Mouse (Mus musculus) right cerebral cortex, adult 2 months (tissue): ENCODE data around the gene Cpsf6.

ENCODE experiments used
- DNase-seq, 2 experiments: peaks; one replicate each; pipeline ENCODE4 v3.0.0; 2021 to 2022; ENCODE audit warnings: low spot score in 2 of 2

Cpsf6 gene

GRCm38 (mm10) chr10:117379908-117380307 is at the start of gene Cpsf6:
Gene Cpsf6, minus strand, starts transcription at chr10:117380015.
- no peak for DNase-seq

GRCm38 (mm10) chr10:117426615-117426969 is 46.8 kb upstream of the Cpsf6 start:
- DNase-seq = no peak

DNA sequence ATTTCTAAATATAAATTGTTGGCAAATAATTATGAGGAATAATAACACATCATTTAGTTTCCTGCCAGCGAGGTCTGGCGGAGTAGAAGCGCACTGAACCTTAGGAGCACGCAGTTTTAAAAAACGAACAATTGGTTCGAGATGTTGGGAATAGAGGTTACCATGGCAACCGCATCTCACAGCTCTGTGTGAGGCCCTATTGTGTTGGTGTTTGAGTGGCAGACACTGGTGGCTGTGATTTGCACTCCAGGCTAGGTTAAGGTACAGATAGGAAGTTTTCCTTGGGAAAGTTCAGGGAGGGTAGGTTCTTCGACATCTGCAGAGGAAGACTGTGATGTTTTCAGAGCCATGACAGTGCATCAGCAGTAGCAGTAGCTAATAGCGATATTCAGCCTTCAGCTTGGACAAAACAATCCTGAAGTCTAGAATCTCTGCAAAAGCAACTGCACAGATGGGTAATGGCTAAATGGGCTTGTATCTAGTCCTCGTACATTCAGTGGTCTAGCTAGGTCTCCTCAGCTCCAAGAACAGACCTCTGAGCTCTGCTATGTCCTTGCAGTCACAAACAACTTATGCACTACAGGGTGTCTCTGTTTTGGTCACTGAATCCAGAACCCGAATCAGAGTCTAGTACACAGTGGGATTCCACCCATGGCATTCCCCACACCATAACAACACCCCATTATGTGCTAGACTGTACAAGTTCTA is 46.2 kb upstream of the Cpsf6 start:
- no peak for DNase-seq

GRCm38 (mm10) chr10:117425013-117425412 is 45.2 kb upstream of the Cpsf6 start:
- no peak for DNase-seq

DNA sequence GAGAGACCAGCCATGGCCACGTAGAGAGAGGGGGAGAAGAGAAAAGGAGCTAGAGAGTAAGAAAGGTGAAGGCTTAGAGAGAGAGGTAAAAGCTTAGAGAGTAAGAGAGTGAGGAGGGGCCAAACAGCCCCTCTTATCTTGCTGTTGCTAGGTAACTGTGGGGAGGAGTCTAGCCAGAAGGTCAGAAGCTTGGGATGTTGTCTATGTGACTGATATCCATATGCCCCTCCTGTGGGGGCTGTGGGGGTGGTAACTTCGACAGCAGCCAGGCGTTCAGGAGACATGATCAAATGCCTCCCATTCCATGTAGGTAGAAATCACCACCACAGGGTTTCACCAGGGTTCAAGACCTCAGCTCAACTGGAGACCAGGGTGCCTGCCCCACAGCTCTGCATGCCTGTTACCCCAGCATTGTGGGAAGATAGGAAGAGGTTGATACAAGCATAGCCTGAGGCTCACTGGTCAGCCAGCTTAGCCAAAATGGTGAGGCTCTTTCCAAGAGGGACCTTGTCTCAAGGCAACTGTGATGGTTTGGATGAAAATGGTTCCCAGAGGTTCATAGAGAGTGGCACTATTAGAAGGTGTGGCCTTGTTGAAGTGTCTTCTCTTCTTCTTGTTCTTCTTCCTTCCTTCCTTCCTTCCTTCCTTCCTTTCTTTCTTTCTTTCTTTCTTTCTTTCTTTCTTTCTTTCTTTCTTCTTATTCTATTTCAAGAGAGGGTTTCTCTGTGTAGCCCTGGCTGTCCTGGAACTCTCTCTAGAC is 44.5 kb upstream of the Cpsf6 start:
- no peak for DNase-seq

- no peak for DNase-seq
Observed at GRCm38 (mm10) chr10:117423025-117424002, 43.5 kb upstream of the Cpsf6 start.

DNA sequence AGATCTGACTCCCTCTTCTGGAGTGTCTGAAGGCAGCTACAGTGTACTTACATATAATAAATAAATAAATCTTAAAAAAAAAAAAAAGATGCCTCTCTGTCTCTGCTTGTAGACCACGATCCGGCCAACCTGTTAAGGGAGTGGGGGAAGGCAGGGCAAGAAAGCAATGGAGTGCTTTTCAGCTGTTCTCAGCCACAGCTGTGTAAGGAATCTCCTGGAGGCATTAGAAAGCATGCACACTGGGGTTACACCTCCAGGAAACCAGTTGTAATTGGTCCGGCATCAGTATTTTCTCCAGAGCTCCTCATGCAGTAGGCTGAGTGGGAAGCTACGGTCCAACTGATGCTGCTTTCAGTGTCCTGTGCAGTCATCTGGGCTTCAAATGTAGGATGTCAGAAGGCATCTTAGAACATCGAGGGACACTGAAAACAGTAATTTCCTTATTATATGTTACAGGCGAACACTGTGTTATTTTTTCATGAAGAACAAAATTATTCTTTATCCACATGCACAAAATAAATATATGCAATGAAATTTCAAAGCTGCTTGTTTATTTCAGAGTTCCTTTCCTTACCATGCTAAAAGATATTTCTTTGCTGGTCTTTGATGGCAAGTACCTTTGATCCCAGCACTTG is 42.5 kb upstream of the Cpsf6 start:
- DNase-seq = no peak

GRCm38 (mm10) chr10:117421283-117422107 is 41.7 kb upstream of the Cpsf6 start:
- no peak for DNase-seq

DNA sequence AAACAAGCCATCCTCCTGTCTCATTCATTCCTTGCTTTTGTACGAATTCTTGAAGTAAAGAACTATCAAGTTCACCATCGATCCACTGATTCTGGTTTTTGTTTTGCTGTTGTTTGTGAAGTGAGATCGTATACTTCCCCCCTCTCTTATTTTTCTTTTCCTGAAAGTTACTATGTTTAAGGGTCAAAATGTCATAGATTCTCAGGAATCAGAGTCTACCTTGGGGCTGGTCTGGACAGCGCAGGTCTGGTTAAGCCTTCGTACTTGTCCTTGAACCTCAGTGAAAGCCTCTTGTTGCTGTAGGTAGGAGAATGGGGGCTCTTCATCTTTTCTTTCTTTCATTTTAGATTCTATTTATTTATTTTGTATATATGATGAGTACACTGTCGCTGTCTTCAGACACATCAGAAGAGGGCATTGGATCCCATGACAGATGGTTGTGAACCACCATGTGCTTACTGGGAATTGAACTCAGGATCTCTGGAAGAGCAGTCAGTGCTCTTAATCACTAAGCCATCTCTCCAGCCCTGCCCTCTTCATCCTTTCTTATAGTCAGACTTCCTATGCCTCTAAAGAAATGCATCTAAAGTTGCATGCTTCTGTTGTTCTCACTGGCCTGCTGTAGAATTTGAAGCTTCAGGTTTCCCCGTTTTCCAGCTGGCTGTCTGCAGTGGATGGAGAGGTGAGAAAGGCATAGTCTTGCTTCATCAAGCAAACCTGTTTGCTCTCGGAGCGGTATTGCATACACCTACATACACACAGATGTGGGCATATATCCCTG is 40.9 kb upstream of the Cpsf6 start:
- DNase-seq = no peak

GRCm38 (mm10) chr10:117419577-117420290 is 39.9 kb upstream of the Cpsf6 start:
- no peak for DNase-seq

GRCm38 (mm10) chr10:117418668-117419237 is 38.9 kb upstream of the Cpsf6 start:
- DNase-seq = peak in 1 of 2 experiments; percentile 10

GRCm38 (mm10) chr10:117417772-117418667 is 38.2 kb upstream of the Cpsf6 start:
- peak; percentile 40 to 60 for DNase-seq

DNA sequence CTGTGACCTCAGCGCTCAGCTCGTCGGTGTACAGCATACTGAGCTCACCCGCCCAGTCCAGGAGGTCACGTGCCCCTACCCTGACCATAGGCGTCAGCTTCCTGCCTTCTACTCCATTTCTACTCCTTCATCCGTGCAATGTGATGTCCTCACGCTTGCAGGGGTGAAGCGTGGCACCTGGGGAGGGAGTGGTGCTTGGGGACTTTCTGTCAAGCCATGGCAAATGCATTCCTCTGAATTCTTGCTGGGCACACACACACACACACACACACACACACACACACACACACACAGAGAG is 37.6 kb upstream of the Cpsf6 start:
- DNase-seq = no peak

- no peak for DNase-seq
Observed at GRCm38 (mm10) chr10:117416636-117417469, 37.0 kb upstream of the Cpsf6 start.

DNA sequence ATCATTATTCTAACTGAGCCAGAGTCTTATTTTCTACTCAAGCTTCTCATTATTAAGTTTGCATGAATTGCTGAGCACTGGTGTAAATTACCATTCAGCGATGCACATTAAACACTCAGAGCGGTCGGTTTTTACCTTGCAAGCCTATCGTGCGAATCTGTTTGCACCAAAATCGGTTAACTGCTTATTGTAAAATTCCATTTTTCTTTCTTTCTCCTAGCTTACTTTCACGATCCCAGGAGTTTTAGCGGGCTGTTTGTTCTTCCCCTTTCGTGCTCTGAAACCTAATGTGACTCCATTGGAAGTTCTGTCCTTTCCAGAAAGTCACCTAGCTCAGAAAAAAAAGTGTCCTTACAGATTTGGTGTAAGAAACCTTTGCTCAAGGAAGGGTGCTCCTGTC is 36.3 kb upstream of the Cpsf6 start:
- no peak for DNase-seq

- DNase-seq = no peak
Observed at GRCm38 (mm10) chr10:117415364-117416057, 35.7 kb upstream of the Cpsf6 start.

DNA sequence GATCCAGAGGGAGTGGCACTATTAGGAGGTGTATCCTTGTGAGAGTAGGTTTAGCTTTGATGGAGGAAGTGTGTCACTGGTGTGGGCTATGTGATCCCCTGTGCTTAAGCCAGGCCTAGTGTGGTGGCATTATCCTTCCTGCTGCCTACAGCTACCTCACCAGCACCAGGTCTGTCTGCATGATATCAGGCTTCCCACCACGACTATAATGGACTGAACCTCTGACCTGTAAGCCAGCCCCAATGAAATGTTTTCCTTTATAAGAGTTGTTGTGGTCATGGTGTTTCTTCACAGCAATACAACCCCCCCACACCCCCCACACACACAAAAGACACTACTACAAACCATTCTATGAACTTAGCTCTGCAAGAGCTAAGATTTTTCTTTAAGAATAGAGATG is 34.9 kb upstream of the Cpsf6 start:
- no peak for DNase-seq
